13 mouse cellular contexts compared by ENCODE assay signal in genomic region chr1:135378576-135378975, GRCm38 (mm10). TPM values are rescaled to one million over a fixed set of nuclear protein-coding genes. Genes with fewer than 3 reads are reported as not detected.
A peak's percentile ranks its signal among the peaks of the same experiment; 100 is the strongest.
DNase-seq lines count a peak whose midpoint lies in the region; ATAC-seq and TF ChIP-seq lines count a peak whose summit lies in the region.
"Had no signal": no experiment of that assay in that cellular context is flagged by ENCODE, and none has a peak within 500 bp of the region (broad histone marks: within the 10 kb centered on the region; RNA-seq: fewer than 3 reads in every experiment).

No protein-coding gene starts in this region.

- ATAC-seq in cerebellum, adult (ENCODE audit: insufficient number of reproducible peaks, low FRiP score, low TSS enrichment), result no peak
- ATAC-seq in lung, embryonic 14.5 days (ENCODE audit: insufficient read depth), result no peak
- ATAC-seq in lung, postnatal 0 days, result no peak
- ATAC-seq in heart, embryonic 15.5 days (replicated peaks; ENCODE audit: insufficient number of reproducible peaks, insufficient read depth, low FRiP score, low read depth), result peak; percentile 5; the same call in 1 of the 2 replicates
- ATAC-seq: forebrain, postnatal 0 days; intestine, embryonic 15.5 days; midbrain, embryonic 13.5 days had no signal

- no peak overlapping the region for H3K4me2 ChIP-seq in lung, embryonic 14.5 days
- H3K4me2 ChIP-seq in lung, postnatal 0 days (replicated peaks; ENCODE audit: low read depth, low read length), result no peak overlapping the region
- peak overlapping the region; percentile 24 for H3K4me2 ChIP-seq in heart, embryonic 15.5 days
- H3K4me2 ChIP-seq: intestine, embryonic 15.5 days; limb, embryonic 15.5 days; midbrain, embryonic 13.5 days; neural tube, embryonic 12.5 days had no signal

- 21% methylated on average over 9 of the region's 9 CpGs for WGBS in cerebellum, adult 2 months
- 40% methylated on average over 9 of the region's 9 CpGs for WGBS in lung, embryonic 14.5 days
- WGBS in lung, postnatal 0 days, result 39% methylated on average over 9 of the region's 9 CpGs
- WGBS in heart, embryonic 15.5 days, result 31% methylated on average over 9 of the region's 9 CpGs

- H3K9me3 ChIP-seq in lung, embryonic 14.5 days (ENCODE audit: low read depth, low read length), result no peaks in the 10 kb centered on the region
- no peaks in the 10 kb centered on the region for H3K9me3 ChIP-seq in lung, postnatal 0 days (ENCODE audit: low read length)
- no peaks in the 10 kb centered on the region for H3K9me3 ChIP-seq in heart, embryonic 15.5 days (replicated peaks)
- H3K9me3 ChIP-seq: intestine, embryonic 15.5 days; limb, embryonic 15.5 days; midbrain, embryonic 13.5 days; neural tube, embryonic 12.5 days had no signal

- no peaks in the 10 kb centered on the region for H3K27me3 ChIP-seq in cerebellum, adult 2 months (ENCODE audit: control insufficient read depth, insufficient read depth, low read length)
- H3K27me3 ChIP-seq in lung, embryonic 14.5 days (ENCODE audit: insufficient read depth, low read length), result no peaks in the 10 kb centered on the region
- H3K27me3 ChIP-seq in lung, postnatal 0 days (replicated peaks; ENCODE audit: insufficient read depth, low read length), result no peaks in the 10 kb centered on the region
- H3K27me3 ChIP-seq in heart, embryonic 15.5 days, result no peaks in the 10 kb centered on the region; the same call in 1 of the 2 replicates
- H3K27me3 ChIP-seq: intestine, embryonic 15.5 days; limb, embryonic 15.5 days; midbrain, embryonic 13.5 days; neural tube, embryonic 12.5 days had no signal

- TF ChIP-seq EP300 in lung, postnatal 0 days (IDR thresholded peaks at IDR 0.05), result no peak

- peaks cover 16% of the 10 kb centered on the region for H3K36me3 ChIP-seq in lung, embryonic 14.5 days (ENCODE audit: insufficient read depth)
- peaks cover 7% of the 10 kb centered on the region; the same call in 1 of the 2 replicates for H3K36me3 ChIP-seq in lung, postnatal 0 days (ENCODE audit: insufficient read depth, low read length)
- H3K36me3 ChIP-seq in heart, embryonic 15.5 days, result peaks cover 5% of the 10 kb centered on the region

- no peak for TF ChIP-seq CTCF in cerebellum, adult 2 months (IDR thresholded peaks at IDR 0.05; ENCODE audit: borderline replicate concordance, insufficient read depth, low read depth, low read length)
- no peak for TF ChIP-seq CTCF in lung, embryonic 14.5 days (IDR thresholded peaks at IDR 0.05; ENCODE audit: low read depth)
- no peak for TF ChIP-seq CTCF in lung, postnatal 0 days (IDR thresholded peaks at IDR 0.05)

- DNase-seq in cerebellum, adult 2 months, result peak; percentile 36 to 47
- DNase-seq in lung, embryonic 14.5 days, result no peak
- no peak for DNase-seq in lung, postnatal 0 days (ENCODE audit: low spot score)
- peak; percentile 71 to 78 for DNase-seq in right cerebral cortex, postnatal 36 days (ENCODE audit: low spot score in 2 of 2)
- DNase-seq in urinary bladder, postnatal 25 days (ENCODE audit: low spot score), result no peak
- DNase-seq in adrenal gland, adult (ENCODE audit: inconsistent age in 2 of 2, low spot score in 1 of 2), result no peak
- DNase-seq: forebrain, postnatal 0 days had no signal

- no peak overlapping the region for H3K27ac ChIP-seq in cerebellum, adult 2 months (ENCODE audit: insufficient read depth, low read length)
- H3K27ac ChIP-seq in lung, embryonic 14.5 days (ENCODE audit: low read depth), result 0 out of 2 replicates have a peak overlapping the region, but pooled peaks have one; percentile 12
- no peak overlapping the region for H3K27ac ChIP-seq in lung, postnatal 0 days (ENCODE audit: low read length)
- peak overlapping the region; percentile 73 for H3K27ac ChIP-seq in heart, embryonic 15.5 days
- H3K27ac ChIP-seq: intestine, embryonic 15.5 days; limb, embryonic 15.5 days; midbrain, embryonic 13.5 days; neural tube, embryonic 12.5 days had no signal

- TF ChIP-seq POLR2A in cerebellum, adult 2 months (IDR thresholded peaks at IDR 0.05; ENCODE audit: borderline replicate concordance, insufficient read depth, low read length), result no peak

- peaks cover 31% of the 10 kb centered on the region for H3K4me1 ChIP-seq in cerebellum, adult 2 months (ENCODE audit: control insufficient read depth, insufficient read depth, low read length)
- H3K4me1 ChIP-seq in lung, embryonic 14.5 days (ENCODE audit: insufficient read depth), result peaks cover 13% of the 10 kb centered on the region; the same call in 1 of the 2 replicates
- H3K4me1 ChIP-seq in lung, postnatal 0 days (ENCODE audit: insufficient read depth, low read depth, low read length), result peaks cover 7% of the 10 kb centered on the region; the same call in 1 of the 2 replicates
- peaks cover 54% of the 10 kb centered on the region for H3K4me1 ChIP-seq in heart, embryonic 15.5 days (replicated peaks)

- no peak overlapping the region for H3K9ac ChIP-seq in lung, embryonic 14.5 days
- no peak overlapping the region for H3K9ac ChIP-seq in lung, postnatal 0 days (replicated peaks; ENCODE audit: low read depth)
- H3K9ac ChIP-seq in heart, embryonic 15.5 days, result no peak overlapping the region
- H3K9ac ChIP-seq: forebrain, postnatal 0 days; intestine, embryonic 15.5 days; limb, embryonic 15.5 days; midbrain, embryonic 13.5 days; neural tube, embryonic 12.5 days had no signal

- H3K4me3 ChIP-seq in cerebellum, adult 2 months (replicated peaks; ENCODE audit: insufficient read depth, low read depth, low read length), result no peak overlapping the region
- no peak overlapping the region for H3K4me3 ChIP-seq in lung, embryonic 14.5 days (ENCODE audit: low read depth, low read length)
- H3K4me3 ChIP-seq in lung, postnatal 0 days (ENCODE audit: low read depth, low read length), result no peak overlapping the region
- H3K4me3 ChIP-seq in heart, embryonic 15.5 days, result no peak overlapping the region
- H3K4me3 ChIP-seq: intestine, embryonic 15.5 days; limb, embryonic 15.5 days; midbrain, embryonic 13.5 days; neural tube, embryonic 12.5 days had no signal

RNA-seq across cellular contexts. Expression of gene Shisa4, which starts 3.5 kb away (rescaled TPM):
- 130 and 147 TPM in 2 replicates for polyA plus RNA-seq in cerebellum, adult 2 months (2012; rRNA removed)
- 26.1 and 31.2 TPM in 2 replicates for polyA plus RNA-seq in lung, embryonic 14.5 days (2014; fragmentation: Nextera tagmentation; extraction: Ambion mirVana)
- 19.2 and 20.0 TPM in 2 replicates for polyA plus RNA-seq in lung, postnatal 0 days (2015; fragmentation: Nextera tagmentation; extraction: Ambion mirVana)
- polyA plus RNA-seq in heart, embryonic 15.5 days (2015; fragmentation: Nextera tagmentation; extraction: Ambion mirVana), result 26.0 and 33.0 TPM in 2 replicates

RNA-seq across cellular contexts. Expression of gene Ipo9, which starts 51.7 kb away (rescaled TPM):
- 139 and 157 TPM in 2 replicates for polyA plus RNA-seq in cerebellum, adult 2 months (2012; rRNA removed)
- polyA plus RNA-seq in lung, embryonic 14.5 days (2014; fragmentation: Nextera tagmentation; extraction: Ambion mirVana), result 148 and 158 TPM in 2 replicates
- polyA plus RNA-seq in lung, postnatal 0 days (2015; fragmentation: Nextera tagmentation; extraction: Ambion mirVana), result 26.1 and 30.7 TPM in 2 replicates
- polyA plus RNA-seq in heart, embryonic 15.5 days (2015; fragmentation: Nextera tagmentation; extraction: Ambion mirVana), result 63.9 and 82.7 TPM in 2 replicates

RNA-seq across cellular contexts. Expression of gene Lmod1, which starts 54.0 kb away (rescaled TPM):
- polyA plus RNA-seq in cerebellum, adult 2 months (2012; rRNA removed), result 0.47 and 0.59 TPM in 2 replicates
- 3.1 and 3.8 TPM in 2 replicates for polyA plus RNA-seq in lung, embryonic 14.5 days (2014; fragmentation: Nextera tagmentation; extraction: Ambion mirVana)
- polyA plus RNA-seq in lung, postnatal 0 days (2015; fragmentation: Nextera tagmentation; extraction: Ambion mirVana), result 2.6 and 2.8 TPM in 2 replicates
- 2.0 and 3.6 TPM in 2 replicates for polyA plus RNA-seq in heart, embryonic 15.5 days (2015; fragmentation: Nextera tagmentation; extraction: Ambion mirVana)

Comparison
In these comparisons a context has a peak if more than half of its experiments do, and no peak if none do; other contexts are left out.
1. H3K27ac ChIP-seq: peak in lung, embryonic 14.5 days (single experiment) and heart, embryonic 15.5 days (single experiment); none in cerebellum, adult 2 months (single experiment) and lung, postnatal 0 days (single experiment).
2. DNase-seq: peak in cerebellum, adult 2 months (2 of 2) and right cerebral cortex, postnatal 36 days (2 of 2); none in lung, embryonic 14.5 days (single experiment), lung, postnatal 0 days (single experiment), urinary bladder, postnatal 25 days (single experiment) and adrenal gland, adult (0 of 2).